Mouse (Mus musculus) thymus, postnatal 10 days (tissue): ENCODE measurements at regions not wholly inside any gene's neighbourhood (a gene's known extent, or its start where the extent isn't known, plus 50 kb on each side); places are given as distances from the start of the nearest gene placed in this dataset.

ENCODE experiments used
- DNase-seq, 2 experiments: peaks; one replicate each; pipeline ENCODE4 v3.0.0; 2021; ENCODE audit warnings: low spot score in 2 of 2

DNA sequence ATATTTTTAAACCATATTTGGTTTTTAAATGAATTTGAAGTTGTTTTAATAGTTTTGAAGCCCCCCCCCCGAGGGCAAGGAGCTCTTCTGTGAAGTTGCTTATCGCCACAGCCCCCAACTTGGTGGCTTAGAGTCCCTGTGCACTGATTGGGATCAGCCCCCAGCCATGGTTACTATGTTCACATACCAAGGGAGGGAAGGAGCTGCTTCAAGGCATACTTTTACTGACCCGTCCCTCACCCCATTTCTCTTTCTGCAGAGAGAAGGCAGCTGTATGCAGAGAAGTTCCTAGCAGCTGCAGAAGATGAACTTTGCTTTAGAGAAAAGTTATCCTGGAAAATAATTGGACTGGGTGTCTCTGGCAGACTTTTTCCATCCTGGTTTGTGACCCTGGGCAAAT, 179.9 kb upstream of the Il12b start:
- no peak for DNase-seq

DNA sequence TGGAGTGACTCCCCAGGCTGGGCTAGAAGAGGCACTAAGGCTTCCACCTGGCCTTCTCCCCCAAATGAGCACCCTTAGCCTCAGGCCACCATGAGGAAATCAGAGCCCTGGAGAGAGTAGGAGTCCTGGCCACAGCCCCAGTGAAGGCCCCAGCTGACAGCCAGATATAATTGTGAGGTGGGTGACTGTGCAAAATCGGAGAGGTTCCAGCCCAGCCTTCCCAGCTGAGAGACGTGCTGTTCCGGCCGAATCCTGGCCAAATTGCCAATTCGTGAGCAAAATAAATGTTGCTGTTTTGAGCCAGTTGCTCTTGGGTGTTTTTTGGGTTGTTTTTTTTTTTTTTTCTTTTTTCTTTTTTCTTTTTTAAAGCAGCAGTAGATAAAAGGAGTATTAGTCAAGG, 169.9 kb upstream of the Il12b start:
- DNase-seq = no peak

DNA sequence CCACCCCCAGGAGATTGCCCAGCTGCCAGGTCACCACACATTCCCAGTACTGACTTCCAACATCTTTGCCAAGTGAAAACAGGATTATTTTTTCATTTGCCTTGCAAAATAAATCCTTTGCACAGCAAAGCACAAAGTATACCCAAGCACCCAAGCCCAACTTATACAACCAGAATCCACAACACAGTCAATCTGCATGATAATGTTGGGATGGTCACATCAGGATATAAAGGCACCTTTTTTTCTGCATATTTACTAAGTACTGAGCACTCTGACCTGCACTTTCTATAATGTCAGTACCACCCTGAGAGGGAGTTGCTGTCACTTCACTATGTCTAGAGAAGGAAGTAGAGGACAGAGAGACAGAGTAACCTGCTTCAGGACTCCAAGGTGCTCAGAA, 164.4 kb upstream of the Il12b start:
- no peak for DNase-seq

DNA sequence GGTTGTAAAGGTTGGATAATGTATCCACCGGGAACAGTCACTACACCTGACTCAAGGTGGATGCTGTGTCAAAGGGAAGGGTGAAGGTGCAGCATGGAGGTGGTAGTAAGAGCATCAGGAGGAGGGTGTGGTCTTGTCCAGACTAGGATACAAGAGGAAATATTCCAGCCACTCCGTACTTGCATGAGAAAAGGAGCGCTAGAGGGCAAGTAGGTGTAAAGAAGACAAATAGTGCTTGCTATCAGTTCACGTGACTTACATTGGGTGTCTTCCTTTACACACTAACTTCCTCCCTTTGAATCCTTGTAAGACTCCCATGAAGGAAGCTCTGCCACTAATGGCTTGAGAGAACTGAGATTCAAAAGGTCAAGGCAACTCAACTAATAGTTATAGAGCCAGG, 161.8 kb upstream of the Il12b start:
- no peak for DNase-seq

DNA sequence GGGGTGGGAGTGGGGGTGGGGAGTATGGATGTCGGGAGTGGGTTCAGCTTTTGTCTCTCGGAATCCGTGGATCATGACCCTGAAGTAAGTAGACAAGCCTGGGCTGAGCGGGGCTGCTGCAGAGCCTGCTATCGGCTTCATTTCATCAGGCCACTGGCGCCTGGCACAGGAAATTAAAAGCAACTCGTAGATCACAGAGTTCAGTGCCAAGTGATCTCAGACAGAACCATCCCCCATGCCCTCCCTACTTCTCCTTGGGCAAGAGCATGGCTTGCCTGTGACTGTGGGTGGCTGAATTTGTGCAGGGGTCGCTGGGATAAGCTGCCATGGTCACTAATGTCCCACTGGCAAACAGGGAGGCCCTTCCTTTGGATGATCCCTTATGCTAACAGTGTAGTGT, 161.3 kb upstream of the Il12b start:
- DNase-seq = no peak

DNA sequence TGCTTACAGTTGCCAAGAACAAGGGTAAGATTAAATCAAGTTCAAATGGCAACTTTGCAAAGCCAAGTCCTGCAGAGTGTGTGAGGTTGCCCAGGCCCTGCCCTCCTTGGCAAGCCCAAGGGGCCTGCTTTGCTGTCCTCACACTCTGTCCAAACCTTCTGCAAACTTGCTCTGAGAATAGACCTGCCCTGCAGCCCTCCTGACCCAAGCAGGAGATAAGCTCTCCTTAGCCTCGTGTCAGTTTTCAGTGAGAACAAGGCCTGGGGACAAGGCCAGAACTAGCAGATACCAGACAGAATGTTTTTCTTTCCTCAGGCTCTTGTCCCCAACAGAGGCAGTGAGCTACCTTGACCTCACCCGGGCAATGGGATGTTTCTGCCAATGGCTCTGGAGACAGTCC, 156.7 kb upstream of the Il12b start:
- DNase-seq = no peak

DNA sequence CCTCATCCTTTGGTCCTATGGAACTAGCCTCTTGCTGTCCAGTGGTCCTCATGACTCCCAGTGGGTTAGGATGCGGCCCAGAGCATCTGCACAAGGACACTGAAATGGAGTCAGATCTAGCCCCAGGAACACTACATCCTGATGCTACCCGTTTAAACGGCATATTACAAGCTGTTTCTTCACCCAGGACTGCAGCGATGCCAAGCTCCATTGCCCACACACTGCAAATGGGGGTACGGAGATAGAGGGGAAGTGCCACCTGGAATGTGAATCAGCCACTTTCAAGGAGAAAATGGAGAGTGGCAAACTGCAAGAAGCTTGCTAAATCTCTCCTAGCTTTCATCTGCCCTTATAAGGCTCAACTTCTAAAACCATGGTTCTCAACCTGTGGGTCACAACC, 148.0 kb upstream of the Il12b start:
- no peak for DNase-seq

DNA sequence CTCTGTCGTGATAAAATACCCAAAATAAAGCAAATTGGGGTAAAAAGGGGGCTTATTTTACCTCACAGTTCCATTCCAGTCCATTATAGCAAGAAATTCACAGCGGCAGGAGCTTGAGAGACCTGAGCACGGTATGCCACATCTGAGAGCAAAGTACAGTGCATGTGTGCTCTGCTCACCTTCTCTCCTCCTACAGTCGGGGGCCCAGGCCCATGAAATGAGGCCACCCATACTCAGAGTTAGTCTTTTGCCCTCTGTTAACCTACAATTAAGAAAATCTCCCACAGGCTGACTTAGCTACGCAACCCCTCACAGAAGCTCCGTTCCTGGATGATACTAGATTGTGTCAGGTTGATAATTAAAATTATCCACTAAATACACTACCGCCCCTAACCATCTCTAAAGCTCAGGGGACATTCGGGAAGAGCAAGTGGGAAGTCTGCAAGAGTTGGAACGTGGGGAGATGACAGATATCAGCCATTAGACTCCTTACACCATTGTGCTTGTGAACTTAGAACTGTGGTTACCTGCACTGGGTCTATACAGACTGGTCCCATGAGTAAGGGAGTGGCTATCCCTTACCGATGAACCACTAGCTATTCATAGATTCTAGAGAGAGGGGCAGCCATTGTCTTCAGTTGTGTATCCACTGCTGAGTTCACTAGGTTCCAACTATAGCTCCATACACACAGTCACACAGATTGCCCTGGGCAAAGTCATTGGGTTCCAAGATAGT, 139.3 kb upstream of the Il12b start:
- no peak for DNase-seq

DNA sequence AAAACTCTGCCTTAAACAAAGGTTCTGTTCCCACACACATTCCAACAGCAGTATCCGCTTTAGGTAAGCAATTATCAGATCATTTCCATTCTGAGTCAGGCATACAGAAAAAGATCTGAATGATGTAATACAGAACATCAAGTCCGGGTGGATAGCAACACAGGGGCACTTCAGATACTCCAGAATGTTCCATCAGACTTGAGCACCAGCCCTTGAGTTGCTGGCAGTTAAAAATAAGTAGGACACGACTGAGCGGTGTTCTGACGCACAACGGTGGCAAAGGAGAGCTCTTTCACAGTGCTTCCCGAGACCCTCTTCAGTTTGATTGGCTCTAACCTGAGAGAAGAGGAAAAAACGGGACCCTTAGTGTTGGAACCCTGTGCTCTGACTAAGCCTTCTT, 138.2 kb upstream of the Il12b start:
- no peak for DNase-seq

DNA sequence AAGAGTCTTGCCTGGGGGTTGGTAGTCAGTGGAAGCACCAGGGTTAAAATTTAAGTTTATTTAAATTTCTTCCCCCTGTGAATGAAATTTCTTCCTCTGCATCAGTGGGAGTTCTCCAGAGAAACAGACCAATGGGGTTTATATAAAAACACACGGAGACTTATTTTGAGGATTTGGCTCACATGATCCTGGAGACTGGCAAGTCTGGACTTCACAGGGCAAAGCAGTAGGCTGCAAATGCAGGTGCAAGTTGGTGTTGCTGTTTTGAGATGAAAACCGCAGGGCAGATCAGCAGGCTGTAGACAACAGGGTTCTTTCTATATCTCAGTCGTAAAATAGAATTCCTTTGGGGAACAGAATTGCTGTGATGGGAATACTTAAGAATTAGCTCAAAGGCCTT, 137.3 kb upstream of the Il12b start:
- DNase-seq = no peak

DNA sequence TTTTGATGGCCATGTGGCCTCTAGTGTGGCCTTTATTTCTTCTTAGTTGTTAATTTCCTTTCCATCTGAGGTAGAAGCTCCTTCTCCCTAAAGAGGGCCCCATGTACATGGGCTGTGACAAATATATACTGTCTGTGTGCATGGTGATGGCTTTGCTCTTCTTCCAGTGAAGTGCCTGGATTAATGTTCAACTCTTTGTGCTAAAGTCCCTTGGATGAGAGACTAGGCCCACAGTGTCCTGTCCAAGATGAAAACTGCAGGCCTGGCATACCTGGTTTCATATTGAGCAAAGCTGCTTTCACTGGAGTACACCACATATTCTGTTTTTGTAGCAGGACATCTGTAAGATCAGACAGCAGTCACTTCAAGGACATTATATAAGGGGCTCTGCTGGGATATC, 127.6 kb upstream of the Il12b start:
- DNase-seq = no peak

DNA sequence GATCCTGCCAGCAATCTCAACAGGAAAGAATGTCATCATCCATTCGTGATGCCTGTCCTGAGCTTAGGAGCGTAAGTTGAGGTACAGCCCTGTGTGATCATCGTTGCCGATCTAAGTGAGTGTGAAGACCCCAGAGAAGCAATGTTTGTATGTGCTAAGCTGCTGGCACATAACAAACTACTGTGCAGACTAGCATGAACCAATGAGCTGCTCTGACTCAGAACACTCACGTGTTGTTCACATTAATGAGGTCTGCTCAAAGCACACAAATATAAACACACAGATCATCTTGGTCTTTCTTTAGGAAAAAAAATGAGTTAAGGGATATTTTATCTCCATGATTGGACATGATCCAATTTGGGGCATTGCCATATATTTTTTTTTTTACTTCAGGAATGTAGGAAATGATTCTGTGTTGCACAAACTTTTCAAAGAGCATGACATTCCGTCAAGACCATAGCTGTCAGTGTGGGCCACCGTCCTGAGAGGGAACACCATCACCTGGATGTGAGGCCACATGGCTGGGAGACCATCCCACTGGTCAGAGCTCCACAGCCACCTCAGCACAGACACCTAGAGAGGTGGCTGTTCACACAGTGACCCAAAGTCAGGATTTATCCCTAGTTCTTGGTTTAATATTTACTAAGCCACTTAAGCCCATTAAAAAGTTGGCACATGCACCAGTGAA, 121.2 kb upstream of the Il12b start:
- DNase-seq = no peak

DNA sequence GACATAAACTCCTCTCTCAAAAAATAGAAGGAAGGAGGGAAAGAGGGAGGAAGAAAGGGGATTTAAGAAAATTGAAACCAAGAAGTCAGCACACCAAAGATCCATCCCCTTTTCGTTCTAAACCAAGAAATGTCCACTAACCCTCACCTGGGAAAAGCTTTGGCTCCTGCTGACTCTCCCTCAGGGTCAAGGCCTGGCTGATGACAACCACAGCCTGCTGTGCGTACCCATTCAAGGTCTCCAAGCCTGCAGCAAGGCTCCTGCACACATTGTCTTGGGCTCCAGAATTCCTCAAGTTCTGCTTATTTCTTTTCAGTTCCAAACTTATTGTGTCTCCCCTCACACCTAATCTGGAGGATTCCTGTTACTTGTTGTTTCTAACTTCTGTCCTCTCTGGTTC, 113.9 kb upstream of the Il12b start:
- DNase-seq = no peak

DNA sequence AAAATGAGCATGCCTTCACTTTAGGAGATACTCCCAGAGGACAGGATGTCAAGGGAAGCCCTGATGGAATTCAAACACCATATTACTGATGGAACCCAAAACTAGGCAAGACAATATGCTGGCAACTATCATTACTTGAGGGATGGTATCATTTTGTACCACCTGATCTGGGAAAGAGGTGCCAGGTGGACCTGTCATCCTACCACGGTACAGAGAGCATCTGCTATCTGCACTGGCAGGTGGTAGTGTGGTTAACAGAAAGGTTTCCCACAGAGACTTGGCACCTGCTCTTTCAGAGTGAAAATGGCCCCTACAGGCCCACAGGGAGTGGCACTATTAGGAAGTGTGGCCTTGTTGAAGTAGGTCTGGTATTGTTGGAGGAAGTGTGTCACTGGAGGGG, 111.0 kb upstream of the Il12b start:
- no peak for DNase-seq

DNA sequence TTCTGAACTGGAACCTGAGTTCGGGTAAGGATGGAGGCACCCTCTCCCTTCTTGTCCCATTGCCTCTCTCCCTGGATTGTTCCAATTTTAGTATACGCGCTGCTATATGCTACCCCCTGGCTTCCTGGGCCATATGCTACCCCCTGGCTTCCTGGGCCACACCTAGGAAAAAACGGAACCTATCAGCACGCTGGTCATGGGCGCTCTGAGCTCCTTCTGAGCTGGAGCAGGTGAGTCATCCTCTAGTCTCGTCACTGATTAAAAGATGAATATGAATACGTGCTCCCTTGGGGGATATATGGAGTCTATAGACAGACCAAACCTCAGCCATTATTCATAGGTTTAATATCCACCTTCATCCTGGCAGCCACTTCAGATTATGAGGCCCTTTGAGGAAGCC, 96.1 kb upstream of the Il12b start:
- DNase-seq = no peak

DNA sequence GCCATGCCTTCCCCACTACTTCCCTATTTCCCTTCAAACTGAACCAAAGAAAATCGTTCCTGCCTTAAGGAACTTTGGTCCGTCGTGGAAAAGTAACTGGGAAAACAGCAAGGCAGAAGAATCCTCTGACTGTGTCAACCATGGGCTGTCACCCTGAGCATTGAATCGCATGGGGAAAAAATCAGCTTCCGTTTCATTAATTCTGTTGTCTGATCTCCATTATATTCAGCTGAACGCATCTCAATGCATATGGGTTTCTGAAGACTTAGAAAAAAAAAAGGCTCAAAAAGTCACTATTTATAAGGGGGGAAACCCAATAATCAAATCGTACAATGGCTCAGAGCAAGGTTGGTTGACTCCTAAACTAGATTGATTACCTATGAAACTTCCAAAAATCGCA, 83.8 kb upstream of the Il12b start:
- DNase-seq = no peak

DNA sequence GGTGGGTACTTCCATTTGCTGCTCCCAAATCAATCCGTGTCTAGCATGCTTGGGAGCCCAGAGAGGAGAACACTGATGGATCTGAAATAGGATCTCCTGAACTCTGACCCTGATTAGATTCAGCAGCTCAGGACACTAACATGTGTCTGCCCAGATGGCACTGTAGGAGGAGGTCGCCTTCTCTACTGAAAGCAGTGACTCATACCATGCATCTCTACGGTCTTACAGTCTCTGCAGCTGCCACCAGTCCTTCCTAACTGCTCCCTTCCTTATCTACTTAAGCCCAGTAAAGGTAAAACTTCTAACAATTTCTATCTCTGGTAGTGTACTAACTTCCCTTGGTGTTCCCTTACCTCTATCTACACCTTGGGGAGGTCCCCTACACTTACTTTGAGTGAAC, 80.7 kb upstream of the Il12b start:
- no peak for DNase-seq

DNA sequence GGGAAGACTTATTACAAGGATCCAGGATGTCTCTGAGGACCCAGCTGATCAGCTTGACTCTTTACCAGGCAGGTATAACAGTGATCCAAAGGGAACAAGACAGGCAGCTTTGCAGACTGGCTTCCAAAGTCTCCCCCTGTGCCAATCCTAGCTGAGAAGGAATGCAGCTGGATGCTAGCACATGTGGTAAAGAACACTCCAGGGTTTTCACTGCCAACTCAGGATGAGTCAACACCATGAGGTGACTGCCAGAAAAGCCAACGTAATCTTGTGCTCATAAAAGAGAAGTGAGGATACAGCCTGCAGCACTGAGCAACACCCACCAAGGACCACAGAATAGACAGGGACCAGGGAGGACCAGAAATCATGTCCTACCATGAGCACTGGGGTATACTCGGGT, 76.5 kb upstream of the Il12b start:
- no peak for DNase-seq

DNA sequence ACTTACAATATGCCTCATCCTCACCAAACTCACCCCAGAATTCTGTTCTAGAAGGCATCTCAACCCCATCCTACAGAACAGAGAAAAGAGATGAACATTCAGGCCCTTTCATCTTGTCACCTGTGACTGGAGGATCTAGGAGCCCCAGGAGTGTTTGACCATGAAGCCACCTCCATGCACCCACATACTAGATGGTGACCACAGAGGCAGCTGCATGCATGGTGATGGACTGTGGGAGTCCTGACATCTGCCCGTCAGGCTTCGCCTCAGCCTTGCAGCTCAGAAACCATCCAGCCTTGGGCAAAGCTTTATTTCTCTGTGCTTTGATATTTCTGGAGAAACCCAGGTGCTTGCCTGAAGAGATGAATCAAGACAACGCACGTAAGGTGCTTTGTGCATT, 74.8 kb upstream of the Il12b start:
- DNase-seq = no peak

DNA sequence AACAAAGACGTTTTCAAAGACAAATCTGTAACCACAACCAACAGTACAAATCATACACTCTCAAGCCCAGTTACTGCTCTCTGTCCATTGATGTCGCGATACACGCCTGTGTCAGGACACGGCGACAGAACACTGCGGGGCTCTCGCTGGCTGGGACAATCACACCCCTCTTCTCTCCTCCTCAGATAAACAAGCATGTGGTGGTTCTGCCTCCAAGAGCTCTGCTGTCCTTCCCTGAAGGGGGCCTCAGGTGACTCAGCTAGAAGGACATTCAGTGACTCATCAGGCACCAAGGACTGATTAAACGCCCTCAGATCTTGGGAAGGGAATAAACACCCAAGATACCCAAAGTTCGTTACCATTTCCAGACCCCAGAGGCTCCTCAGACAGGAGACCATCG, 74.3 kb upstream of the Il12b start:
- no peak for DNase-seq

DNA sequence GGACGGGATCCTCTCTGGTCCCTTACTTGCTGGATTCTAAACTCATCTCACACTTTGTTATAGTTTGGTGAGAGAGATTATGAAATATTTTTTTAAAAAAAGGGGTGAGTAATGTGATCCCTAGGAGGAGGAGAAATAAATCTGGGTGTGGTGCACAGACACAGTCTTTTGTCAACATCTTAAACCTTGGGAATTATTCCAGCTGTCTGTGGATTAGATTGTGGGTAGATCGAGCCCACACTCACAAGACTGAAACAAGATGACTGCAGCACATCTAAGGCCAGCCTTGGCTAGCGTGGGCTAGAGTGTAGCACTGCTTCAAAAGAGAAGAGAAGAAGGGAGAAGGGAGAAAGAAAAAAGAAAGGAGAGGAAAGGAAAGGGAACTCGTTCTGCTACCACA, 70.4 kb upstream of the Il12b start:
- DNase-seq = no peak

DNA sequence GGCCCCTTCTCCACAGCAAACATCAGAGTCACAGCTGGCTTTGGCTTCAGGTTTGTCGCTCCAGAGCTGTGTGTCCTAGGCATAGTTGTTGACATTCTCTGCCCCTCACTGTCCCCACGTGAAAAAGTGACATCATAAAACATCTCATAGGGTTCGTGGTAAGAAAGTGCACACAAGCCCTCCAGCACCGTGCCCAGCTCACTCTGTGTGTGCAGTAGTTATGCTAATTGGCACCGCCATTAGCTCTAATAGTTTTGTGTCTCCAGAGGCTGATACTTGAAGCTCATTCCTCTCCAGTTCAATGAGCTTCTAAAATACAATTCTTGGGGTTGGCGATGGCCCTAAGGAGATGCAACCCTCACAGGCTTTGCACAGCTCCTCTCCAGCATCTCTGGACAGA, 69.4 kb upstream of the Il12b start:
- DNase-seq = no peak

DNA sequence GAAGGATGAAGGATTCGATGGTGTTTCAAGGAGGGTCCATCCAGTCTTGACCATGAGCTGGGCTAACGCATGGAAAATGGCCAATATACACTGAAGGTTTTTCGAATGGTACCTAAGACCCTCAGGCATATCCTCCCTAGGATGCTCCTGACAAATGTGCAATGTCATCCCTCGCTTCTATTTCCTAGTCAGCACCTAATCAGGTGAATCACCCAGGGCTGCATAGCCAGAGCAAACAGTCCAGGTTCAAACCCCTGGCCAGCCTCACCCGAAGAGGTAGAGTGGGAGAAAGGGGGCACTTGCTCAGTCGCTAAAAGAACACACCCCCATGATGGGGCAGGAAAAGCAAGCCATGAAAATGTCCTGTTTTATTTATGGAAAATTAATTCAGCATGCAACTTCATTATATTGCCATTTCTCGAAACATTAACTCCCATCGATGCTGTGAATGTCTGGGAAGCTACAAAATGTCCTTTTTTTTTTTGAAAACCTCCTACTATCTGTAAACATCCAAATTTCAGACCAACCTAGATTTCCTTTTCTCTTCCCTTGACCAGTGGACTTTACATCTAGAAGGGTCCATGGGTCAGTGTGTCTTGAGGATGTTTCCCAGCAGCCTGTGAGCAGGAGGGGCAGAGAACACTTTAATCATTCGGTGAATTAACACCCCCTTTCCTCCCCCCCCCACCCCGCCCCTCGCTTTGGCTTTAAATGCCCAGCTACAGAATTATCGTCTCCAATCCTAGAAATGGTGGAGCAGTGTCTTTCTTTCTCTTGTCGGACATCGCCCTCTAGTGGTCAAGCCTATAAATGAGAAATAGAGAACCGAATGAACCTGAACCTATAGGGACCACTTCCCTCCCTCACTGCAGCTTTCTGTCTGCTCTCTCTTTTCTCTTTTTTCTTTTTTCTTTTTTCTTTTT, 68.8 kb upstream of the Il12b start:
- DNase-seq = peak; percentile 20 to 80
